Mouse (Mus musculus): ENCODE data around the gene Btbd3.

Gene Btbd3

GRCm38 (mm10) chr2:138531992-138532391 lies 275.6 kb downstream of the Btbd3 start:
- in situ Hi-C loops (cut with MboI, MseI) = no loop called here

- in situ Hi-C loops (cut with MboI, MseI) = no loop called here
Observed at GRCm38 (mm10) chr2:138539655-138540054, 283.3 kb downstream of the Btbd3 start.

- in situ Hi-C loops (cut with MboI, MseI) = no loop called here
Observed at GRCm38 (mm10) chr2:138548990-138549389, 292.6 kb downstream of the Btbd3 start.

- in situ Hi-C loops (cut with MboI, MseI) = no loop called here
Observed at GRCm38 (mm10) chr2:138551516-138551915, 295.2 kb downstream of the Btbd3 start.

GRCm38 (mm10) chr2:138555106-138555862 lies 298.9 kb downstream of the Btbd3 start:
- in situ Hi-C loops (cut with MboI, MseI) = no loop called here

- in situ Hi-C loops (cut with MboI, MseI) = no loop called here
Observed at GRCm38 (mm10) chr2:138585930-138586329, 329.6 kb downstream of the Btbd3 start.

- in situ Hi-C loops (cut with MboI, MseI) = no loop called here
Observed at GRCm38 (mm10) chr2:138587335-138587734, 331.0 kb downstream of the Btbd3 start.

GRCm38 (mm10) chr2:138587795-138588545 lies 331.6 kb downstream of the Btbd3 start:
- in situ Hi-C loops (cut with MboI, MseI) = no loop called here

- in situ Hi-C loops (cut with MboI, MseI) = no loop called here
Observed at GRCm38 (mm10) chr2:138589105-138589504, 332.7 kb downstream of the Btbd3 start.

GRCm38 (mm10) chr2:138590307-138590706 lies 333.9 kb downstream of the Btbd3 start:
- in situ Hi-C loops (cut with MboI, MseI) = no loop called here

GRCm38 (mm10) chr2:138612361-138612760 lies 356.0 kb downstream of the Btbd3 start:
- in situ Hi-C loops (cut with MboI, MseI) = no loop called here

GRCm38 (mm10) chr2:138617501-138617900 lies 361.1 kb downstream of the Btbd3 start:
- in situ Hi-C loops (cut with MboI, MseI) = no loop called here
